Mouse (Mus musculus): Measurements from ENCODE around the gene Ptprb. TPM values are rescaled to one million over a fixed set of nuclear protein-coding genes. Genes with fewer than 3 reads are reported as not detected.

Gene Ptprb
- polyA plus RNA-seq, 1 experiment from 2014 or later: 6.3 TPM

DNA sequence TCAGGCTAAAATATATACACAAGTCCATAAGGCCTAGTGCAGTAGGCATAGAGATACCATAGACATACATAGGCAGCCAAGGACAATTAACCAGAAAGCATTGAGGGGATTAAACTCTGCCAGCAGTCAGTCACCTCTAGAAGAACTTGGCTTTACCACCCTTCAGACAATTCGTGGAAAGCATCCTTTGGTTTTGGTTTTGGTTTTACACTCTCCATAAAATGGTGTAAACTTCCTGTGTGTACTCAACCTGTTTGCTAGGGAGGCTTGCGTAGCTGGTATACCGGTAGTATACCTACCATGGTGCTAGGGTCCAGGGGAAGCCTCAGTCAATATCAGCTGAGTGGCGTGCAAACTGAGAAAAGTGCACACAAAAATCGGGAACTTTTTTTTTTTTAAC lies 121.0 kb downstream of the Ptprb start:
- no peaks in the 10 kb centered on the region for H3K27me3 ChIP-seq (ENCODE audit: control insufficient read depth, insufficient read depth, low read length)
- H3K4me2 ChIP-seq (replicated peaks; ENCODE audit: low read depth, low read length): no peak overlapping the region
- 0 out of 2 replicates have a peak, but pooled peaks cover 6% of the 10 kb centered on the region for H3K4me1 ChIP-seq (ENCODE audit: control insufficient read depth, insufficient read depth, low read length)
- no peaks in the 10 kb centered on the region for H3K36me3 ChIP-seq (ENCODE audit: control insufficient read depth, insufficient read depth, low read length)
- H3K9me3 ChIP-seq (ENCODE audit: control insufficient read depth, low read length): no peaks in the 10 kb centered on the region
- H3K27ac ChIP-seq (ENCODE audit: low read depth, low read length): no peak overlapping the region
- 80% methylated on average over 5 of the region's 5 CpGs for WGBS
- H3K9ac ChIP-seq (ENCODE audit: low read depth, low read length): no peak overlapping the region
- no peak for ATAC-seq (ENCODE audit: low FRiP score, low TSS enrichment)
- no peak overlapping the region for H3K4me3 ChIP-seq (ENCODE audit: low read length)

DNA sequence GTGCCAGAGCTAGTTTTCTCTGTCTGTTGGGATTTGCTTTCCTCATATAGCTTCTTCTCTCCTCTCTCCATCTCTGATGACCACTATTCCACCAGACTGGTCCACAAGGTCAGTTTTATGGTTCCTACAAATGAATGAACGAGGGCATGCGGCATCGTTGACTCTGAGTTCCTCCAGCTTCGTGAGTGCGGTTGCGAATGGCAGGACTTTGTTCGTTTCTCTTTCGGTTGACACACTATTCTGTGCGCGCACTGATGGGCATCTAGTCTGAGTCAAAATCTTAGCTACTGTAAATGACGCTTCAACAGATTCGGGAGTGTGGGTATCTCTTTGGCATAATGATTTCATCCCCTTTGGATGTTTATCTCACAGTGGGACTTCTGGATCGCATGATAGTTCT lies 121.6 kb downstream of the Ptprb start:
- no peak overlapping the region for H3K4me2 ChIP-seq (replicated peaks; ENCODE audit: low read depth, low read length)
- ATAC-seq (ENCODE audit: low FRiP score, low TSS enrichment): no peak
- no peaks in the 10 kb centered on the region for H3K9me3 ChIP-seq (ENCODE audit: control insufficient read depth, low read length)
- H3K27ac ChIP-seq (ENCODE audit: low read depth, low read length): no peak overlapping the region
- no peaks in the 10 kb centered on the region for H3K27me3 ChIP-seq (ENCODE audit: control insufficient read depth, insufficient read depth, low read length)
- 79% methylated on average over 13 of the region's 13 CpGs for WGBS
- no peak overlapping the region for H3K4me3 ChIP-seq (ENCODE audit: low read length)
- H3K4me1 ChIP-seq (ENCODE audit: control insufficient read depth, insufficient read depth, low read length): 0 out of 2 replicates have a peak, but pooled peaks cover 6% of the 10 kb centered on the region
- no peaks in the 10 kb centered on the region for H3K36me3 ChIP-seq (ENCODE audit: control insufficient read depth, insufficient read depth, low read length)
- H3K9ac ChIP-seq (ENCODE audit: low read depth, low read length): no peak overlapping the region

DNA sequence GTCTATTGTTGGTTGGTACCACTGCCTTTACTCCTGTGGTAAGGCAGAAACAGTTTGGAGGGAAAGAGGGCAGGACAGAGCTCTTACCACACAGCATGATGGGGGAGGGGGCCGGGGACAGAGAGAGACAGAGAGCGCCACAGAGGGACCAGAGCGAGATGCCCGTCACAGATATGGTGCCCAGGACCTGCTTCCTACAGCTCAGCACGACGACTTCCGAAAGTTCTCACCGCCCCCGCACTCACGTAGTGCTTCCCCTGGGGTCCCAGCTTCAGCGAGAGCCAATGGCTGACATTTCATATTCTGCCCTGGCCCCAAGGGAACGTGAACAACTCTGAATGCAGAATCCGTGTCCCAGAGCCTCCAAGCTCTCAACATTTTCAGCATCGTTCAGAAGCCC lies 122.2 kb downstream of the Ptprb start:
- peak overlapping the region; percentile 18; the same call in 1 of the 2 replicates for H3K4me3 ChIP-seq (ENCODE audit: low read length)
- 11% methylated on average over 14 of the region's 14 CpGs for WGBS
- 0 out of 2 replicates have a peak, but pooled peaks cover 6% of the 10 kb centered on the region for H3K4me1 ChIP-seq (ENCODE audit: control insufficient read depth, insufficient read depth, low read length)
- ATAC-seq (ENCODE audit: low FRiP score, low TSS enrichment): 0 out of 2 replicates have a peak, but pooled peaks have one; percentile 58
- H3K27me3 ChIP-seq (ENCODE audit: control insufficient read depth, insufficient read depth, low read length): no peaks in the 10 kb centered on the region
- H3K9ac ChIP-seq (ENCODE audit: low read depth, low read length): no peak overlapping the region
- H3K36me3 ChIP-seq (ENCODE audit: control insufficient read depth, insufficient read depth, low read length): no peaks in the 10 kb centered on the region
- no peak overlapping the region for H3K27ac ChIP-seq (ENCODE audit: low read depth, low read length)
- peak overlapping the region; percentile 45 for H3K4me2 ChIP-seq (replicated peaks; ENCODE audit: low read depth, low read length)
- H3K9me3 ChIP-seq (ENCODE audit: control insufficient read depth, low read length): no peaks in the 10 kb centered on the region

DNA sequence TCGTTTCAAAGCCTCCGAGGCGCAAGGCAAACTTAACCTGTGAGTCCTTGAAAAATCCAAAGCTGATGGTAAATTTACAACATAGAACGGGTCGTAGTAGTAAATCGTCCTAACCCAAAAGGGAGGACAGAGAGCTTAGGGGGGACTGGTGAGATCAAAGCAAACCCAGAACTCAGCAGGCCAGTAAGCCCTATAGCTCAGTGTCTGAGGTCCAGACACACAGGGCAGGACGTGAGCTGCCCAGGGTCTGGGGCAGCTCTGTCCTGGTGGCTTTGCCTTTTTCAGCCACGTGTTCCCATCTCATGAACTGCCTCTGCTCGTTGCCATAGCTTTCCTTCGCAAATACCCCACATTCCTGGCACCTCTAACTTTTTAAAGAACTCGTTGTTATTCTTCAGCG lies 122.7 kb downstream of the Ptprb start:
- Histone ChIP-seq H3K27ac (ENCODE audit: low read depth, low read length) (no peak overlapping the region), H3K9ac (ENCODE audit: low read depth, low read length) (no peak overlapping the region), H3K9me3 (ENCODE audit: control insufficient read depth, low read length) (no peaks in the 10 kb centered on the region), H3K4me1 (ENCODE audit: control insufficient read depth, insufficient read depth, low read length) (0 out of 2 replicates have a peak, but pooled peaks cover 6% of the 10 kb centered on the region), H3K36me3 (ENCODE audit: control insufficient read depth, insufficient read depth, low read length) (no peaks in the 10 kb centered on the region), H3K4me3 (ENCODE audit: low read length) (peak overlapping the region; percentile 18; the same call in 1 of the 2 replicates), H3K4me2 (replicated peaks; ENCODE audit: low read depth, low read length) (peak overlapping the region; percentile 45), H3K27me3 (ENCODE audit: control insufficient read depth, insufficient read depth, low read length) (no peaks in the 10 kb centered on the region)
- peak; percentile 78; the same call in 1 of the 2 replicates for ATAC-seq (ENCODE audit: low FRiP score, low TSS enrichment)
- whole genome bisulfite sequencing: 26% methylated on average over 12 of the region's 12 CpGs

DNA sequence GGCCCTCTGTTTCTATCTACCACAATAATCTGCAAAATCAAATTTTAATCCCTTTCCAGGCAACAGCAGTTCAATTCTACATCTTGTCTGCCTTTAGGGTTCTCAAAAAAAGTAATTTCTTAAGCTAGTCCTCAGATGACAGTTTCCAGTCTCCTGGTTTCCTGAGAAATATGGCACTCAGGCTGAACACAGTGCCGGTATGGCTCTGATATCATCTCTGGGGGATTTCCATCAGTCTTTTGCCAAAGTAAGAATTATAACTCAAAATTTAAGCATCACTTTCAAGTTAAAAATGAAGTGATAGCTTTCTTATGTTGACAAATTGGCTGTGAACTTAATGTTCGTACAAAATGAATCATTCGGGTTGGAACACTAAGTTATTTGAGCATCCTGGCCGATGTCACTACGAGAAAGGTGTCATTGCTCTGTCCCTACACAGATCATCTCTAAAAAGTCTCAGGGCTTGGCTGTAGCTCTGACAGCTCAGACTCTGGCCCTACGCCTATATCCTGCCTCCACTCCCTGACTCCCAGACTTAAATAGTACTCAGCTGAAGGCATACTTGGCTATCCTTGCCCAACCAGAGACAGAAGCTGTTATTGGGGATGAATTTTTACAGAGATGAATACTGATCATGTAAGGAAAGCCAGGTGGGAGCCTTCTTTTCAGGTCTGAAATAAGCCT lies 127.6 kb downstream of the Ptprb start:
- Histone ChIP-seq H3K9me3 (ENCODE audit: control insufficient read depth, low read length) (no peaks in the 10 kb centered on the region), H3K4me2 (replicated peaks; ENCODE audit: low read depth, low read length) (no peak overlapping the region), H3K36me3 (ENCODE audit: control insufficient read depth, insufficient read depth, low read length) (no peaks in the 10 kb centered on the region), H3K27ac (ENCODE audit: low read depth, low read length) (no peak overlapping the region), H3K27me3 (ENCODE audit: control insufficient read depth, insufficient read depth, low read length) (no peaks in the 10 kb centered on the region), H3K4me1 (ENCODE audit: control insufficient read depth, insufficient read depth, low read length) (0 out of 2 replicates have a peak, but pooled peaks cover 5% of the 10 kb centered on the region), H3K4me3 (ENCODE audit: low read length) (no peak overlapping the region), H3K9ac (ENCODE audit: low read depth, low read length) (no peak overlapping the region)
- 88% methylated on average over 6 of the region's 6 CpGs for WGBS
- ATAC-seq (ENCODE audit: low FRiP score, low TSS enrichment): no peak

DNA sequence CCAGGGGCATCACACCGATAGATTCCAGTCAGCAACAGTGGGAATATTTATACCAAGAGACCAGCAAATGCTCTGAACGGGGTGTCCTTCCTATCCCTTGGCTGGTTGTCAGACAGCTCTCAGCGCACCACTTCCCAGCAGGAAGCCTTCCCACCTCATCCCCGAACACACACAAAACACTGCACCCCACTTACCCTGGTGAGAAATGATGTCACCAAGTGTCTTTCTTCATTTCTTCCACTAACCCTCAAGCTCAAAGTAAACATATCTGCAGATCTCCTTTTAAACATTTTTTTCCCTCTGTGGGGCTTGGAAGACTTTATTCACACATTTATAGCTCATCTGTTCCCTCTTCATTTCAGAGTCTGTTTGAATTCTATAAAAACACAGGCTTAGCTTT lies 128.4 kb downstream of the Ptprb start:
- no peak overlapping the region for H3K27ac ChIP-seq (ENCODE audit: low read depth, low read length)
- 75% methylated on average over 4 of the region's 4 CpGs for WGBS
- no peak overlapping the region for H3K4me2 ChIP-seq (replicated peaks; ENCODE audit: low read depth, low read length)
- no peak overlapping the region for H3K4me3 ChIP-seq (ENCODE audit: low read length)
- H3K36me3 ChIP-seq (ENCODE audit: control insufficient read depth, insufficient read depth, low read length): no peaks in the 10 kb centered on the region
- no peaks in the 10 kb centered on the region for H3K27me3 ChIP-seq (ENCODE audit: control insufficient read depth, insufficient read depth, low read length)
- no peaks in the 10 kb centered on the region for H3K9me3 ChIP-seq (ENCODE audit: control insufficient read depth, low read length)
- no peak overlapping the region for H3K9ac ChIP-seq (ENCODE audit: low read depth, low read length)
- no peak for ATAC-seq (ENCODE audit: low FRiP score, low TSS enrichment)
- no peaks in the 10 kb centered on the region for H3K4me1 ChIP-seq (ENCODE audit: control insufficient read depth, insufficient read depth, low read length)

DNA sequence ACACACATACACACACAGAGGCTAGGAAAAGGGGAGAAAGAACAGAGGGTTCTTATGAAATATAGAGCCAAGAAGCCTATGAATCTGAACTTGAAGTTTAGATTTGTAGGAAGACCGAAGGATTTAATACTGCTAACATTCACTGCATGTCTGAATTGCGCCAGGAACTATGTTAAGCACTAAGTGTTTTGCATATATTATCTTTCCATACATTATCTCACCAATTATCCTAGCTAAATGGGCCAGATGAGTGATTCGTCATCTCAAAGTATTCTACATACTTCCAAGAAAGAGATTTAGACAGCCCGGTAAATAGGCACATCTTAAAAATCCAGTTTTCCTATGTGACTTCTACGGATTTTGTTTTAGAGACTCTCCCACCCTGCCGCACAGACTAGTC lies 129.7 kb downstream of the Ptprb start:
- Histone ChIP-seq H3K4me1 (ENCODE audit: control insufficient read depth, insufficient read depth, low read length) (no peaks in the 10 kb centered on the region), H3K4me2 (replicated peaks; ENCODE audit: low read depth, low read length) (no peak overlapping the region), H3K36me3 (ENCODE audit: control insufficient read depth, insufficient read depth, low read length) (no peaks in the 10 kb centered on the region), H3K9ac (ENCODE audit: low read depth, low read length) (no peak overlapping the region), H3K27me3 (ENCODE audit: control insufficient read depth, insufficient read depth, low read length) (no peaks in the 10 kb centered on the region), H3K27ac (ENCODE audit: low read depth, low read length) (no peak overlapping the region), H3K4me3 (ENCODE audit: low read length) (no peak overlapping the region), H3K9me3 (ENCODE audit: control insufficient read depth, low read length) (no peaks in the 10 kb centered on the region)
- ATAC-seq (ENCODE audit: low FRiP score, low TSS enrichment): no peak
- 97% methylated on average over 6 of the region's 6 CpGs for WGBS

DNA sequence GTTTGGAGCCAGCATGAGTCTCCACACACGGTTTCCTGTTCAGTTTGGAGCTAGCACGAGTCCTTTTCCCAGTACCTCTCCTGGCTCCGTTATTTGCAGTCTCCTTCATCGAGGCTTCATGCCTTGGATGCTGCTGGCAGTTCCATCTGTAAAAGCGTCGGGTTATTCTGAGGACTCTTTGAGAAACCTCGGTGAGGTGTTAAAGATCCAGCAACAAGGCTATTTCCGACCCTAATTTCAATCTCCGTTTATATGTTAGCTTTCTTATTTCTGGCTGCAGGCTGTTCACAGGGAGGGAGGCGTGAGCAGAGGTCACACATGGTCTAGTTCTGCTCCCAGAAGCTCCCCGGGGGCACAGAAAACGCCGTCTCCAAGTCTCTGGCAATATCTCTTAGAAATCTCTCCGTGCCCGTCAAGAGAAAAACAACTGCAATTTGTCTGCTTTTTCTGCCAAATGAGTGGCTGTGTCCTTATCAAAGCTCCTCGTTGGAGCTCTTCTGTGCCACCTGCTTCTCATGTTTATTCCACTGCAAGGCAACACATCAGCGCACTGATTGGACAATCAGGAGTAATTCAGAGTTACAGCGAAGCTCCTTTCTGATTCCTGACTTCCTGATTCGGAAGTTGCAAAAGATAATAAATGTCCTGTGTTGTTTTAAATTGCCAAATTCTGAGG lies 132.5 kb downstream of the Ptprb start:
- H3K9ac ChIP-seq (ENCODE audit: low read depth, low read length): no peak overlapping the region
- H3K27me3 ChIP-seq (ENCODE audit: control insufficient read depth, insufficient read depth, low read length): no peaks in the 10 kb centered on the region
- H3K9me3 ChIP-seq (ENCODE audit: control insufficient read depth, low read length): no peaks in the 10 kb centered on the region
- WGBS: 39% methylated on average over 19 of the region's 19 CpGs
- H3K36me3 ChIP-seq (ENCODE audit: control insufficient read depth, insufficient read depth, low read length): no peaks in the 10 kb centered on the region
- H3K4me3 ChIP-seq (ENCODE audit: low read length): no peak overlapping the region
- H3K4me2 ChIP-seq (replicated peaks; ENCODE audit: low read depth, low read length): no peak overlapping the region
- ATAC-seq (ENCODE audit: low FRiP score, low TSS enrichment): no peak
- H3K4me1 ChIP-seq (ENCODE audit: control insufficient read depth, insufficient read depth, low read length): no peaks in the 10 kb centered on the region
- H3K27ac ChIP-seq (ENCODE audit: low read depth, low read length): no peak overlapping the region

DNA sequence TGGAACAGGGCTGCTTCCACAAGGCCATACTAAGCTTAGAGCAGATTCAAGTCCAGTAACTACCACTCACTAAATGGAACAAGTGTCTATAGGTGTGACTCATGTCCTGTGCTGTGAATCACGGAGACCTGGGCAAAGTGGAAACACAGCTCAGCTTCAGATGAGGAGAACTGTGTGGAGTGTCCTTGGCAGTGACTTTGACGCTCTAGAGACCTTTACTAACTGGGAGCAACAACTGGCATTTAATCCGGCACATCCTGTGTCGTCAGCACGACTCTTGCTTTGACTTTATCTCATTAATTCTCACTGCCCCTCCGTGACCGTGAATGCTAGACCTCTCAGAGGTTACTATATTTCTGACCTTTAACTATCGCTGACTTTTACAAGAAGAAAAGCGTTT lies 135.5 kb downstream of the Ptprb start:
- Histone ChIP-seq H3K27ac (ENCODE audit: low read depth, low read length) (no peak overlapping the region), H3K9me3 (ENCODE audit: control insufficient read depth, low read length) (no peaks in the 10 kb centered on the region), H3K9ac (ENCODE audit: low read depth, low read length) (no peak overlapping the region), H3K4me3 (ENCODE audit: low read length) (no peak overlapping the region), H3K36me3 (ENCODE audit: control insufficient read depth, insufficient read depth, low read length) (no peaks in the 10 kb centered on the region), H3K27me3 (ENCODE audit: control insufficient read depth, insufficient read depth, low read length) (no peaks in the 10 kb centered on the region), H3K4me2 (replicated peaks; ENCODE audit: low read depth, low read length) (no peak overlapping the region), H3K4me1 (ENCODE audit: control insufficient read depth, insufficient read depth, low read length) (no peaks in the 10 kb centered on the region)
- no peak for ATAC-seq (ENCODE audit: low FRiP score, low TSS enrichment)
- 37% methylated on average over 9 of the region's 9 CpGs for WGBS
